Mouse (Mus musculus): ENCODE data around the gene Srrt. TPM values are rescaled to one million over a fixed set of nuclear protein-coding genes. Genes with fewer than 3 reads are reported as not detected.

The Srrt gene
- total and polyA plus RNA-seq, 3 experiments = 291 to 454 TPM; not detected in 1

Other genes starting within 250 kb of the Srrt start
- 0.04 and 0.13 TPM in 2 replicates for gene Serpine1, start 235.4 kb downstream of the Srrt start, total RNA-seq (2012; rRNA removed)
- gene Serpine1, start 235.4 kb downstream of the Srrt start, polyA plus RNA-seq (2012; ENCODE audit: insufficient read depth in 1 of 2, insufficient read length in 2 of 2, low read depth in 1 of 2, low replicate concordance in 2 of 2, missing spikeins in 1 of 2) = under 1 TPM in 1 of 2 experiments, not detected in 1; 0.11 TPM
- gene Trim56, start 191.5 kb downstream of the Srrt start, total RNA-seq (2012; rRNA removed) = 19.7 and 21.8 TPM in 2 replicates
- gene Trim56, start 191.5 kb downstream of the Srrt start, polyA plus RNA-seq (2012; ENCODE audit: insufficient read depth in 1 of 2, insufficient read length in 2 of 2, low read depth in 1 of 2, low replicate concordance in 2 of 2, missing spikeins in 1 of 2) = 10 to 100 TPM; 22.8 to 75.8 TPM
- gene Muc3, start 158.4 kb downstream of the Srrt start, total RNA-seq (2012; rRNA removed) = not detected in 2 replicates
- not detected for gene Muc3, start 158.4 kb downstream of the Srrt start, polyA plus RNA-seq (2012; ENCODE audit: insufficient read depth in 1 of 2, insufficient read length in 2 of 2, low read depth in 1 of 2, low replicate concordance in 2 of 2, missing spikeins in 1 of 2)
- gene Muc3a, start 95.3 kb downstream of the Srrt start, total RNA-seq (2012; rRNA removed) = 12.7 and 16.1 TPM in 2 replicates
- 10 to 100 TPM in 1 of 2 experiments, not detected in 1; 16.9 TPM for gene Muc3a, start 95.3 kb downstream of the Srrt start, polyA plus RNA-seq (2012; ENCODE audit: insufficient read depth in 1 of 2, insufficient read length in 2 of 2, low read depth in 1 of 2, low replicate concordance in 2 of 2, missing spikeins in 1 of 2)
- gene Ache, start 20.2 kb downstream of the Srrt start, total RNA-seq (2012; rRNA removed) = 3.4 and 7.0 TPM in 2 replicates
- gene Ache, start 20.2 kb downstream of the Srrt start, polyA plus RNA-seq (2012; ENCODE audit: insufficient read depth in 1 of 2, insufficient read length in 2 of 2, low read depth in 1 of 2, low replicate concordance in 2 of 2, missing spikeins in 1 of 2) = 10 to 100 TPM in 1 of 2 experiments, not detected in 1; 16.8 TPM
- 4.7 and 6.9 TPM in 2 replicates for gene Ufsp1, start 13.0 kb downstream of the Srrt start, total RNA-seq (2012; rRNA removed)
- 10 to 100 TPM in 1 of 2 experiments, not detected in 1; 16.1 TPM for gene Ufsp1, start 13.0 kb downstream of the Srrt start, polyA plus RNA-seq (2012; ENCODE audit: insufficient read depth in 1 of 2, insufficient read length in 2 of 2, low read depth in 1 of 2, low replicate concordance in 2 of 2, missing spikeins in 1 of 2)
- gene Trip6, start 6.7 kb upstream of the Srrt start, total RNA-seq (2012; rRNA removed) = 0.46 and 0.58 TPM in 2 replicates
- gene Trip6, start 6.7 kb upstream of the Srrt start, polyA plus RNA-seq (2012; ENCODE audit: insufficient read depth in 1 of 2, insufficient read length in 2 of 2, low read depth in 1 of 2, low replicate concordance in 2 of 2, missing spikeins in 1 of 2) = 1 to 10 TPM in 1 of 2 experiments, not detected in 1; 2.1 TPM
- gene Slc12a9, start 25.9 kb upstream of the Srrt start, total RNA-seq (2012; rRNA removed) = 7.1 and 8.8 TPM in 2 replicates
- gene Slc12a9, start 25.9 kb upstream of the Srrt start, polyA plus RNA-seq (2012; ENCODE audit: insufficient read depth in 1 of 2, insufficient read length in 2 of 2, low read depth in 1 of 2, low replicate concordance in 2 of 2, missing spikeins in 1 of 2) = 10 to 100 TPM in 1 of 2 experiments, not detected in 1; 12.1 TPM
- gene Ephb4, start 42.4 kb upstream of the Srrt start, total RNA-seq (2012; rRNA removed) = 0.07 and 0.12 TPM in 2 replicates
- under 1 TPM in 1 of 2 experiments, not detected in 1; 0.08 TPM for gene Ephb4, start 42.4 kb upstream of the Srrt start, polyA plus RNA-seq (2012; ENCODE audit: insufficient read depth in 1 of 2, insufficient read length in 2 of 2, low read depth in 1 of 2, low replicate concordance in 2 of 2, missing spikeins in 1 of 2)
- 0.10 TPM in 1 of 2 replicates, not detected in the other for gene Zan, start 169.4 kb upstream of the Srrt start, total RNA-seq (2012; rRNA removed)
- under 1 TPM in 1 of 2 experiments, not detected in 1; 0.15 TPM for gene Zan, start 169.4 kb upstream of the Srrt start, polyA plus RNA-seq (2012; ENCODE audit: insufficient read depth in 1 of 2, insufficient read length in 2 of 2, low read depth in 1 of 2, low replicate concordance in 2 of 2, missing spikeins in 1 of 2)
- gene Pop7, start 194.8 kb upstream of the Srrt start, total RNA-seq (2012; rRNA removed) = 73.8 and 79.8 TPM in 2 replicates
- gene Pop7, start 194.8 kb upstream of the Srrt start, polyA plus RNA-seq (2012; ENCODE audit: insufficient read depth in 1 of 2, insufficient read length in 2 of 2, low read depth in 1 of 2, low replicate concordance in 2 of 2, missing spikeins in 1 of 2) = 10 to 100 TPM in 1 of 2 experiments, not detected in 1; 61.1 TPM
- gene Gigyf1, start 210.9 kb upstream of the Srrt start, total RNA-seq (2012; rRNA removed) = 5.1 and 6.8 TPM in 2 replicates
- gene Gigyf1, start 210.9 kb upstream of the Srrt start, polyA plus RNA-seq (2012; ENCODE audit: insufficient read depth in 1 of 2, insufficient read length in 2 of 2, low read depth in 1 of 2, low replicate concordance in 2 of 2, missing spikeins in 1 of 2) = 10 to 100 TPM in 1 of 2 experiments, not detected in 1; 24.6 TPM
- gene Epo, start 225.6 kb upstream of the Srrt start, total RNA-seq (2012; rRNA removed) = not detected in 2 replicates
- gene Epo, start 225.6 kb upstream of the Srrt start, polyA plus RNA-seq (2012; ENCODE audit: insufficient read depth in 1 of 2, insufficient read length in 2 of 2, low read depth in 1 of 2, low replicate concordance in 2 of 2, missing spikeins in 1 of 2) = not detected
- 531 and 548 TPM in 2 replicates for gene Gnb2, start 225.8 kb upstream of the Srrt start, total RNA-seq (2012; rRNA removed)
- gene Gnb2, start 225.8 kb upstream of the Srrt start, polyA plus RNA-seq (2012; ENCODE audit: insufficient read depth in 1 of 2, insufficient read length in 2 of 2, low read depth in 1 of 2, low replicate concordance in 2 of 2, missing spikeins in 1 of 2) = 100 to 1,000 TPM in 1 of 2 experiments, not detected in 1; 550 TPM
- gene Actl6b, start 245.8 kb upstream of the Srrt start, total RNA-seq (2012; rRNA removed) = 0.15 TPM in 1 of 2 replicates, not detected in the other
- gene Actl6b, start 245.8 kb upstream of the Srrt start, polyA plus RNA-seq (2012; ENCODE audit: insufficient read depth in 1 of 2, insufficient read length in 2 of 2, low read depth in 1 of 2, low replicate concordance in 2 of 2, missing spikeins in 1 of 2) = not detected

Data from MEL (cell line).